Mouse (Mus musculus): ENCODE data around the gene Sympk.

GRCm38 (mm10) chr7:18989995-18990394 is 34.2 kb upstream of the Sympk start:
- no peak for TF ChIP-seq POLR2A (IDR thresholded peaks at IDR 0.05; ENCODE audit: insufficient read depth, low read depth, low read length)
- TF ChIP-seq CTCF (IDR thresholded peaks at IDR 0.05; ENCODE audit: insufficient read depth, low read depth, low read length): no peak

All from olfactory bulb, adult 2 months (tissue).